8 mouse cellular contexts compared by ENCODE assay signal in genomic region chr19:10240654-10241305, GRCm38 (mm10). TPM values are rescaled to one million over a fixed set of nuclear protein-coding genes. Genes with fewer than 3 reads are reported as not detected.
DNase-seq lines count a peak whose midpoint lies in the region; ATAC-seq and TF ChIP-seq lines count a peak whose summit lies in the region.

Gene Myrf, minus strand, starts transcription at chr19:10240748.

- H3K4me2 ChIP-seq in forebrain, postnatal 0 days (ENCODE audit: low read depth): peak within 1 kb of the TSS; percentile 57
- H3K4me2 ChIP-seq in lung, postnatal 0 days (replicated peaks; ENCODE audit: low read depth, low read length): peak within 1 kb of the TSS; percentile 85

- H3K9me3 ChIP-seq in G1E (replicated peaks): peaks cover 3% of the 10 kb centered on the region; the same call in 1 of the 2 replicates
- no peaks in the 10 kb centered on the region for H3K9me3 ChIP-seq in forebrain, postnatal 0 days (ENCODE audit: low read length)
- no peaks in the 10 kb centered on the region for H3K9me3 ChIP-seq in lung, postnatal 0 days (ENCODE audit: low read length)

- H3K27me3 ChIP-seq in G1E (ENCODE audit: insufficient read depth, low read length): peaks cover 52% of the 10 kb centered on the region
- H3K27me3 ChIP-seq in cerebellum, adult 2 months (ENCODE audit: control insufficient read depth, insufficient read depth, low read length): no peaks in the 10 kb centered on the region; the same call in 1 of the 2 replicates
- peaks cover 4% of the 10 kb centered on the region; the same call in 1 of the 2 replicates for H3K27me3 ChIP-seq in forebrain, postnatal 0 days (ENCODE audit: insufficient read depth, low read length)
- 0 out of 2 replicates have a peak, but pooled peaks cover 4% of the 10 kb centered on the region for H3K27me3 ChIP-seq in lung, postnatal 0 days (replicated peaks; ENCODE audit: insufficient read depth, low read length)

- no peak for ATAC-seq in G1E (ENCODE audit: extremely low read depth, insufficient number of reproducible peaks, low FRiP score, poor library complexity, severe bottlenecking)
- ATAC-seq in forebrain, postnatal 0 days: peak; percentile 81
- peak; percentile 44 to 62; a peak in 1 of 4 replicates for ATAC-seq in hematopoietic stem cell, adult 5-6 weeks (replicated peaks in 1 of 2; ENCODE audit: insufficient read depth in 1 of 2, low FRiP score in 2 of 2, low TSS enrichment in 1 of 2, low read depth in 1 of 2, poor library complexity in 2 of 2, severe bottlenecking in 2 of 2)
- ATAC-seq in lung, postnatal 0 days: peak; percentile 90

- no peak within 1 kb of the TSS for H3K4me3 ChIP-seq in G1E (ENCODE audit: low read depth, low read length)
- peak within 1 kb of the TSS; percentile 32 for H3K4me3 ChIP-seq in cerebellum, adult 2 months (replicated peaks; ENCODE audit: insufficient read depth, low read depth, low read length)
- peak within 1 kb of the TSS; percentile 32 for H3K4me3 ChIP-seq in forebrain, postnatal 0 days (ENCODE audit: low read depth, low read length)
- peak within 1 kb of the TSS; percentile 40 for H3K4me3 ChIP-seq in lung, postnatal 0 days (ENCODE audit: low read depth, low read length)

- TF ChIP-seq EP300 in lung, postnatal 0 days (IDR thresholded peaks at IDR 0.05): no peak

- H3K4me1 ChIP-seq in G1E (ENCODE audit: insufficient read depth, low read depth, low read length): 0 out of 2 replicates have a peak, but pooled peaks cover 6% of the 10 kb centered on the region
- no peaks in the 10 kb centered on the region; the same call in 1 of the 2 replicates for H3K4me1 ChIP-seq in cerebellum, adult 2 months (ENCODE audit: control insufficient read depth, insufficient read depth, low read length)
- H3K4me1 ChIP-seq in forebrain, postnatal 0 days (ENCODE audit: insufficient read depth): no peaks in the 10 kb centered on the region
- no peaks in the 10 kb centered on the region for H3K4me1 ChIP-seq in lung, postnatal 0 days (ENCODE audit: insufficient read depth, low read depth, low read length)

- H3K36me3 ChIP-seq in G1E (replicated peaks): no peaks in the 10 kb centered on the region
- no peaks in the 10 kb centered on the region for H3K36me3 ChIP-seq in forebrain, postnatal 0 days (ENCODE audit: insufficient read depth)
- no peaks in the 10 kb centered on the region for H3K36me3 ChIP-seq in lung, postnatal 0 days (ENCODE audit: insufficient read depth, low read length)

- no peak within 1 kb of the TSS for H3K9ac ChIP-seq in forebrain, postnatal 0 days
- peak within 1 kb of the TSS; percentile 29; the same call in 1 of the 2 replicates for H3K9ac ChIP-seq in lung, postnatal 0 days (replicated peaks; ENCODE audit: low read depth)

- TF ChIP-seq POLR2A in cerebellum, adult 2 months (IDR thresholded peaks at IDR 0.05; ENCODE audit: borderline replicate concordance, insufficient read depth, low read length): no peak

- WGBS in cerebellum, adult 2 months: 10% methylated on average over 43 of the region's 43 CpGs
- WGBS in forebrain, postnatal 0 days: 8% methylated on average over 39 of the region's 43 CpGs
- whole genome bisulfite sequencing in lung, postnatal 0 days: 14% methylated on average over 20 of the region's 43 CpGs

- peak; percentile 28 for DNase-seq in G1E (ENCODE audit: low spot score)
- DNase-seq in cerebellum, adult 2 months: peak; percentile 61 to 68
- peak; percentile 72 for DNase-seq in forebrain, postnatal 0 days
- DNase-seq in layer of hippocampus, adult 9-11 months: peak; percentile 69
- peak; percentile 90 for DNase-seq in lung, postnatal 0 days (ENCODE audit: low spot score)
- DNase-seq in ovary, postnatal 10 days (ENCODE audit: low spot score): peak; percentile 70
- peak; percentile 71 for DNase-seq in thymus, postnatal 14 days

- H3K27ac ChIP-seq in cerebellum, adult 2 months (ENCODE audit: insufficient read depth, low read length): peak within 1 kb of the TSS; percentile 63; the same call in 1 of the 2 replicates
- no peak within 1 kb of the TSS for H3K27ac ChIP-seq in forebrain, postnatal 0 days (ENCODE audit: low read depth, low read length)
- no peak within 1 kb of the TSS for H3K27ac ChIP-seq in lung, postnatal 0 days (ENCODE audit: low read length)

- TF ChIP-seq CTCF in G1E (IDR thresholded peaks at IDR 0.05; ENCODE audit: low read depth, low read length): peak; percentile 47
- peak; percentile 71 for TF ChIP-seq CTCF in cerebellum, adult 2 months (IDR thresholded peaks at IDR 0.05; ENCODE audit: borderline replicate concordance, insufficient read depth, low read depth, low read length)
- peak; percentile 84 for TF ChIP-seq CTCF in forebrain, postnatal 0 days (IDR thresholded peaks at IDR 0.05; ENCODE audit: low read depth)
- peak; percentile 99 for TF ChIP-seq CTCF in lung, postnatal 0 days (IDR thresholded peaks at IDR 0.05)

RNA-seq across cellular contexts. Expression of gene Myrf, which starts in this region (rescaled TPM):
- not detected in 2 replicates for total RNA-seq in G1E (2014; fragmentation: Nextera tagmentation)
- 0.12 and 0.22 TPM in 2 replicates for total RNA-seq in G1E (2017)
- not detected in 2 replicates for polyA plus RNA-seq in G1E (2012)
- 35.0 and 43.1 TPM in 2 replicates for polyA plus RNA-seq in cerebellum, adult 2 months (2012; rRNA removed)
- total RNA-seq in forebrain, postnatal 0 days (2014; rRNA removed): 0.54 and 0.81 TPM in 2 replicates
- 0.20 and 0.47 TPM in 2 replicates for polyA plus RNA-seq in forebrain, postnatal 0 days (2015; fragmentation: Nextera tagmentation; extraction: Ambion mirVana)
- total RNA-seq in hematopoietic stem cell, adult 5-6 weeks (2017): not detected in 2 replicates
- polyA plus RNA-seq in lung, postnatal 0 days (2015; fragmentation: Nextera tagmentation; extraction: Ambion mirVana): 5.0 and 5.9 TPM in 2 replicates

Comparison
In these comparisons a context has a peak if more than half of its experiments do, and no peak if none do; other contexts are left out.
1. Peak in DNase-seq in G1E; RNA of the gene not detected or under 1 TPM.
2. Peak in DNase-seq, ATAC-seq, H3K4me3 ChIP-seq and H3K4me2 ChIP-seq in forebrain, postnatal 0 days; RNA of the gene not detected or under 1 TPM.
3. Peak in ATAC-seq in hematopoietic stem cell, adult 5-6 weeks; RNA of the gene not detected or under 1 TPM.
4. DNase-seq: peak in every context shown above with its lines; median percentile 90 in lung, postnatal 0 days; 72 in forebrain, postnatal 0 days; 71 in thymus, postnatal 14 days; 70 in ovary, postnatal 10 days; 69 in layer of hippocampus, adult 9-11 months; 64 in cerebellum, adult 2 months; 28 in G1E.
5. CTCF ChIP-seq: peak in every context shown above with its lines; median percentile 99 in lung, postnatal 0 days; 84 in forebrain, postnatal 0 days; 71 in cerebellum, adult 2 months; 47 in G1E.